13 mouse cellular contexts compared by ENCODE assay signal in genomic region chr2:153824593-153824992, GRCm38 (mm10). TPM values are rescaled to one million over a fixed set of nuclear protein-coding genes. Genes with fewer than 3 reads are reported as not detected.
DNase-seq lines count a peak whose midpoint lies in the region; ATAC-seq and TF ChIP-seq lines count a peak whose summit lies in the region.
"Had no signal": no experiment of that assay in that cellular context is flagged by ENCODE, and none has a peak within 500 bp of the region (broad histone marks: within the 10 kb centered on the region; RNA-seq: fewer than 3 reads in every experiment).

No protein-coding gene starts in this region.

- H3K9ac ChIP-seq in forebrain, embryonic 14.5 days (ENCODE audit: low read length): no peak overlapping the region
- no peak overlapping the region for H3K9ac ChIP-seq in stomach, embryonic 16.5 days (ENCODE audit: low read length)

- no peak overlapping the region for H3K4me3 ChIP-seq in forebrain, embryonic 14.5 days (ENCODE audit: low read depth, low read length)
- H3K4me3 ChIP-seq in forebrain, embryonic 10.5 days: no peak overlapping the region
- no peak overlapping the region for H3K4me3 ChIP-seq in layer of hippocampus, adult 2 months
- no peak overlapping the region for H3K4me3 ChIP-seq in stomach, embryonic 16.5 days (replicated peaks; ENCODE audit: low read length)

- no peaks in the 10 kb centered on the region for H3K36me3 ChIP-seq in forebrain, embryonic 14.5 days (ENCODE audit: control insufficient read depth, insufficient read depth, low read length)
- no peaks in the 10 kb centered on the region for H3K36me3 ChIP-seq in forebrain, embryonic 10.5 days (replicated peaks)
- no peaks in the 10 kb centered on the region for H3K36me3 ChIP-seq in stomach, embryonic 16.5 days (ENCODE audit: control insufficient read depth, insufficient read depth, low read length)

- H3K4me1 ChIP-seq in forebrain, embryonic 14.5 days (ENCODE audit: control insufficient read depth, insufficient read depth, low read length): no peaks in the 10 kb centered on the region
- H3K4me1 ChIP-seq in forebrain, embryonic 10.5 days: no peaks in the 10 kb centered on the region
- peaks cover 6% of the 10 kb centered on the region for H3K4me1 ChIP-seq in stomach, embryonic 16.5 days (ENCODE audit: control insufficient read depth, insufficient read depth, low read length)

- no peaks in the 10 kb centered on the region for H3K27me3 ChIP-seq in forebrain, embryonic 14.5 days (replicated peaks; ENCODE audit: control insufficient read depth, insufficient read depth, low read length)
- no peaks in the 10 kb centered on the region for H3K27me3 ChIP-seq in forebrain, embryonic 10.5 days (ENCODE audit: poor library complexity, severe bottlenecking)
- no peaks in the 10 kb centered on the region for H3K27me3 ChIP-seq in stomach, embryonic 16.5 days (ENCODE audit: control insufficient read depth, insufficient read depth, low read length)
- H3K27me3 ChIP-seq: Patski had no signal

- 65% methylated on average over 6 of the region's 6 CpGs for WGBS in forebrain, embryonic 14.5 days
- WGBS in forebrain, embryonic 10.5 days: 94% methylated on average over 6 of the region's 6 CpGs
- WGBS in stomach, embryonic 16.5 days: 61% methylated on average over 6 of the region's 6 CpGs

- no peak overlapping the region for H3K27ac ChIP-seq in forebrain, embryonic 14.5 days (ENCODE audit: low read depth, low read length)
- no peak overlapping the region for H3K27ac ChIP-seq in forebrain, embryonic 10.5 days
- no peak overlapping the region for H3K27ac ChIP-seq in layer of hippocampus, adult 2 months
- no peak overlapping the region for H3K27ac ChIP-seq in stomach, embryonic 16.5 days (ENCODE audit: low read length)

- TF ChIP-seq CTCF in layer of hippocampus, adult 2 months (conservative IDR thresholded peaks at IDR 0.05): no peak

- no peaks in the 10 kb centered on the region for H3K9me3 ChIP-seq in forebrain, embryonic 14.5 days (replicated peaks; ENCODE audit: control insufficient read depth, low read length)
- H3K9me3 ChIP-seq in forebrain, embryonic 10.5 days: no peaks in the 10 kb centered on the region
- no peaks in the 10 kb centered on the region for H3K9me3 ChIP-seq in stomach, embryonic 16.5 days (replicated peaks; ENCODE audit: control insufficient read depth, low read length)

- no peak overlapping the region for H3K4me2 ChIP-seq in forebrain, embryonic 14.5 days (ENCODE audit: low read length)
- no peak overlapping the region for H3K4me2 ChIP-seq in stomach, embryonic 16.5 days (ENCODE audit: low read depth, low read length)

- peak; percentile 62 for ATAC-seq in forebrain, embryonic 14.5 days
- ATAC-seq in stomach, embryonic 16.5 days (ENCODE audit: insufficient read depth, low FRiP score): peak; percentile 73; the same call in 1 of the 2 replicates
- ATAC-seq in monocyte, adult 5-6 weeks (replicated peaks; ENCODE audit: insufficient number of reproducible peaks, low FRiP score, low TSS enrichment, poor library complexity, severe bottlenecking): no peak
- ATAC-seq: Patski had no signal

- DNase-seq in forebrain, embryonic 14.5 days (ENCODE audit: low spot score): peak; percentile 56
- DNase-seq in forebrain, embryonic 10.5 days (ENCODE audit: extremely low spot score, low spot score): no peak
- peak; percentile 8 for DNase-seq in layer of hippocampus, adult 9-11 months
- DNase-seq in layer of hippocampus, adult 2 months (ENCODE audit: low spot score in 2 of 2): no peak
- peak; percentile 23 for DNase-seq in right cerebral cortex, postnatal 14 days
- no peak for DNase-seq in right cerebral cortex, adult 2 months (ENCODE audit: low spot score in 2 of 2)
- DNase-seq: B cell, adult 2 months; heart, postnatal 36 days had no signal

RNA-seq across cellular contexts. Expression of gene Efcab8, which starts 44.9 kb away (rescaled TPM):
- polyA plus RNA-seq in forebrain, embryonic 14.5 days (2014; fragmentation: Nextera tagmentation; extraction: Ambion mirVana): not detected in 2 replicates
- not detected in 2 replicates for polyA plus RNA-seq in forebrain, embryonic 10.5 days (2016; fragmentation: Nextera tagmentation; extraction: Ambion mirVana)
- total RNA-seq in layer of hippocampus, adult 2 months (2021): under 1 TPM; 0.12 to 0.46 TPM
- 0.23 and 0.29 TPM in 2 replicates for polyA plus RNA-seq in stomach, embryonic 16.5 days (2015; fragmentation: Nextera tagmentation; extraction: Ambion mirVana)
- total RNA-seq in monocyte, adult 5-6 weeks (2017): 0.29 TPM in 1 of 3 replicates, not detected in the others
- total RNA-seq: heart, postnatal 36 days had no signal
- polyA plus RNA-seq: liver, embryonic 16.5 days; neural tube, embryonic 11.5 days had no signal

RNA-seq across cellular contexts. Expression of gene Sun5, which starts 46.3 kb away (rescaled TPM):
- not detected in 2 replicates for polyA plus RNA-seq in forebrain, embryonic 14.5 days (2014; fragmentation: Nextera tagmentation; extraction: Ambion mirVana)
- polyA plus RNA-seq in forebrain, embryonic 10.5 days (2016; fragmentation: Nextera tagmentation; extraction: Ambion mirVana): not detected in 2 replicates
- not detected for total RNA-seq in layer of hippocampus, adult 2 months (2021)
- polyA plus RNA-seq in stomach, embryonic 16.5 days (2015; fragmentation: Nextera tagmentation; extraction: Ambion mirVana): not detected in 2 replicates
- total RNA-seq in monocyte, adult 5-6 weeks (2017): not detected in 3 replicates
- total RNA-seq: heart, postnatal 36 days had no signal
- polyA plus RNA-seq: liver, embryonic 16.5 days; neural tube, embryonic 11.5 days; Patski had no signal

RNA-seq across cellular contexts. Expression of gene Bpifb2, which starts 50.3 kb away (rescaled TPM):
- polyA plus RNA-seq in forebrain, embryonic 14.5 days (2014; fragmentation: Nextera tagmentation; extraction: Ambion mirVana): not detected in 2 replicates
- not detected in 2 replicates for polyA plus RNA-seq in forebrain, embryonic 10.5 days (2016; fragmentation: Nextera tagmentation; extraction: Ambion mirVana)
- total RNA-seq in layer of hippocampus, adult 2 months (2021): not detected
- polyA plus RNA-seq in stomach, embryonic 16.5 days (2015; fragmentation: Nextera tagmentation; extraction: Ambion mirVana): not detected in 2 replicates
- not detected in 3 replicates for total RNA-seq in monocyte, adult 5-6 weeks (2017)
- total RNA-seq: heart, postnatal 36 days had no signal
- polyA plus RNA-seq: liver, embryonic 16.5 days; neural tube, embryonic 11.5 days; Patski had no signal

Comparison
In these comparisons a context has a peak if more than half of its experiments do, and no peak if none do; other contexts are left out.
1. DNase-seq: peak in forebrain, embryonic 14.5 days (single experiment), layer of hippocampus, adult 9-11 months (single experiment) and right cerebral cortex, postnatal 14 days (single experiment); none in forebrain, embryonic 10.5 days (single experiment), layer of hippocampus, adult 2 months (0 of 2) and right cerebral cortex, adult 2 months (0 of 2).